Mouse (Mus musculus) brain, embryonic 14.5 days (tissue): Measurements from ENCODE around the gene Dnajc8.

ENCODE experiments used
- CTCF ChIP-seq: fragments of 200-500 bp; IDR thresholded peaks from 2 replicates; pipeline ENCODE4 v1.5.1; 2012; ENCODE audit warnings: inconsistent platforms, mild to moderate bottlenecking, moderate library complexity, borderline replicate concordance; ENCODE audit not compliant: insufficient read depth, insufficient read length; ENCODE audit errors: extremely low read depth
- POLR2A ChIP-seq: fragments of 200-500 bp; IDR thresholded peaks from 2 replicates; pipeline ENCODE4 v1.6.1; 2012; ENCODE audit warnings: mild to moderate bottlenecking, inconsistent platforms, borderline replicate concordance; ENCODE audit not compliant: poor library complexity, insufficient read depth, insufficient read length, severe bottlenecking; ENCODE audit errors: extremely low read depth

DNA sequence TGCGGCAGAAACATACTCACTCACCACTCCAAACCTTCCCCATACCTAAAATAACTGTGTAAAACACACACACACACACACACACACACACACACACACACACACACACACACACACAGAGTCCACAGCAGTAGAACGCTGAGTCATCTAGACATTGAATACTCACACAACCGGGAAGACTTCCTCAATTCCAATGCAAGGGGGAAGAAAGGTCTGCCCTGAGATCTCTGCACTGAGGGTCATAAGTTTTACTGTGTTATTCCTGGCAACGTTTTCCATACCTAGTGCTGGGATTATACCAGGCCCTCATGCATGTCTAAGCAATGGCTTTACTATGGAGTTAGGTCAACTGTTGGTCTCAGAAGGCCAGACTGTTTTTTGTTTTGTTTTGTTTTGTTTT lies 6.0 kb upstream of the Dnajc8 start:
- TF ChIP-seq CTCF (no peak), POLR2A (no peak)
